Mouse (Mus musculus): ENCODE results near the gene Gm29427. TPM values are rescaled to one million over a fixed set of nuclear protein-coding genes. Genes with fewer than 3 reads are reported as not detected.
"Not testable (repeated sequence)": the region's sequence is repeated elsewhere in the genome, so short reads cannot be mapped to it uniquely, and the experiment has no call there.

Gene Gm29427
- polyA plus RNA-seq, 1 experiment from 2014 or later: not detected

- no peaks in the 10 kb centered on the region for H3K9me3 ChIP-seq (replicated peaks; ENCODE audit: control insufficient read depth, low read length, poor library complexity, severe bottlenecking)
- H3K4me2 ChIP-seq (ENCODE audit: low read length): no peak overlapping the region
- H3K9ac ChIP-seq (ENCODE audit: low read depth, low read length): no peak overlapping the region
- no peaks in the 10 kb centered on the region for H3K27me3 ChIP-seq (ENCODE audit: control insufficient read depth, insufficient read depth, low read depth, low read length)
- no peak for ATAC-seq
- no peaks in the 10 kb centered on the region for H3K4me1 ChIP-seq (ENCODE audit: control insufficient read depth, insufficient read depth, low read length)
- no peak overlapping the region for H3K27ac ChIP-seq (ENCODE audit: low read length)
- H3K36me3 ChIP-seq (ENCODE audit: control insufficient read depth, insufficient read depth, low read length): peaks cover 34% of the 10 kb centered on the region
- WGBS: 88% methylated on average over 10 of the region's 10 CpGs
- H3K4me3 ChIP-seq (ENCODE audit: low read depth, low read length): no peak overlapping the region
Measured at GRCm38 (mm10) chr1:130699937-130700633, 15.5 kb downstream of the Gm29427 start.

GRCm38 (mm10) chr1:130698601-130699000 is 17.0 kb downstream of the Gm29427 start:
- Histone ChIP-seq H3K4me2 (ENCODE audit: low read length) (no peak overlapping the region), H3K4me1 (ENCODE audit: control insufficient read depth, insufficient read depth, low read length) (no peaks in the 10 kb centered on the region), H3K36me3 (ENCODE audit: control insufficient read depth, insufficient read depth, low read length) (peaks cover 34% of the 10 kb centered on the region), H3K9me3 (replicated peaks; ENCODE audit: control insufficient read depth, low read length, poor library complexity, severe bottlenecking) (no peaks in the 10 kb centered on the region), H3K9ac (ENCODE audit: low read depth, low read length) (no peak overlapping the region), H3K27ac (ENCODE audit: low read length) (no peak overlapping the region), H3K27me3 (ENCODE audit: control insufficient read depth, insufficient read depth, low read depth, low read length) (no peaks in the 10 kb centered on the region), H3K4me3 (ENCODE audit: low read depth, low read length) (no peak overlapping the region)
- ATAC-seq: no peak
- WGBS: 95% methylated on average over 5 of the region's 5 CpGs

- 26% methylated on average over 1 of the region's 1 CpGs for WGBS
- H3K4me3 ChIP-seq (ENCODE audit: low read depth, low read length): no peak overlapping the region
- H3K4me1 ChIP-seq (ENCODE audit: control insufficient read depth, insufficient read depth, low read length): no peaks in the 10 kb centered on the region
- 0 out of 2 replicates have a peak, but pooled peaks cover 4% of the 10 kb centered on the region for H3K36me3 ChIP-seq (ENCODE audit: control insufficient read depth, insufficient read depth, low read length)
- H3K4me2 ChIP-seq (ENCODE audit: low read length): no peak overlapping the region
- no peaks in the 10 kb centered on the region for H3K9me3 ChIP-seq (replicated peaks; ENCODE audit: control insufficient read depth, low read length, poor library complexity, severe bottlenecking)
- no peak for ATAC-seq
- H3K27me3 ChIP-seq (ENCODE audit: control insufficient read depth, insufficient read depth, low read depth, low read length): no peaks in the 10 kb centered on the region
- no peak overlapping the region for H3K27ac ChIP-seq (ENCODE audit: low read length)
- H3K9ac ChIP-seq (ENCODE audit: low read depth, low read length): no peak overlapping the region
Measured at GRCm38 (mm10) chr1:130683905-130684304, 31.7 kb downstream of the Gm29427 start.

GRCm38 (mm10) chr1:130681656-130682413 is 33.8 kb downstream of the Gm29427 start:
- WGBS: 69% methylated on average over 6 of the region's 6 CpGs
- Histone ChIP-seq H3K27ac (ENCODE audit: low read length) (no peak overlapping the region), H3K4me3 (ENCODE audit: low read depth, low read length) (no peak overlapping the region), H3K9me3 (replicated peaks; ENCODE audit: control insufficient read depth, low read length, poor library complexity, severe bottlenecking) (no peaks in the 10 kb centered on the region), H3K9ac (ENCODE audit: low read depth, low read length) (no peak overlapping the region), H3K4me1 (ENCODE audit: control insufficient read depth, insufficient read depth, low read length) (no peaks in the 10 kb centered on the region), H3K4me2 (ENCODE audit: low read length) (no peak overlapping the region), H3K27me3 (ENCODE audit: control insufficient read depth, insufficient read depth, low read depth, low read length) (no peaks in the 10 kb centered on the region), H3K36me3 (ENCODE audit: control insufficient read depth, insufficient read depth, low read length) (no peaks in the 10 kb centered on the region)
- ATAC-seq: no peak

GRCm38 (mm10) chr1:130681075-130681474 is 34.5 kb downstream of the Gm29427 start:
- H3K9ac ChIP-seq (ENCODE audit: low read depth, low read length): no peak overlapping the region
- no peaks in the 10 kb centered on the region for H3K36me3 ChIP-seq (ENCODE audit: control insufficient read depth, insufficient read depth, low read length)
- H3K27ac ChIP-seq (ENCODE audit: low read length): no peak overlapping the region
- no peaks in the 10 kb centered on the region for H3K27me3 ChIP-seq (ENCODE audit: control insufficient read depth, insufficient read depth, low read depth, low read length)
- no peaks in the 10 kb centered on the region for H3K9me3 ChIP-seq (replicated peaks; ENCODE audit: control insufficient read depth, low read length, poor library complexity, severe bottlenecking)
- H3K4me2 ChIP-seq (ENCODE audit: low read length): no peak overlapping the region
- H3K4me3 ChIP-seq (ENCODE audit: low read depth, low read length): no peak overlapping the region
- 83% methylated on average over 2 of the region's 2 CpGs for WGBS
- no peaks in the 10 kb centered on the region for H3K4me1 ChIP-seq (ENCODE audit: control insufficient read depth, insufficient read depth, low read length)
- ATAC-seq: no peak

GRCm38 (mm10) chr1:130678551-130678950 is 37.0 kb downstream of the Gm29427 start:
- H3K27ac ChIP-seq (ENCODE audit: low read length): no peak overlapping the region
- no peaks in the 10 kb centered on the region for H3K9me3 ChIP-seq (replicated peaks; ENCODE audit: control insufficient read depth, low read length, poor library complexity, severe bottlenecking)
- no peak overlapping the region for H3K4me2 ChIP-seq (ENCODE audit: low read length)
- ATAC-seq: no peak
- H3K4me3 ChIP-seq (ENCODE audit: low read depth, low read length): no peak overlapping the region
- 91% methylated on average over 2 of the region's 2 CpGs for WGBS
- no peaks in the 10 kb centered on the region for H3K27me3 ChIP-seq (ENCODE audit: control insufficient read depth, insufficient read depth, low read depth, low read length)
- H3K36me3 ChIP-seq (ENCODE audit: control insufficient read depth, insufficient read depth, low read length): no peaks in the 10 kb centered on the region
- no peaks in the 10 kb centered on the region for H3K4me1 ChIP-seq (ENCODE audit: control insufficient read depth, insufficient read depth, low read length)
- no peak overlapping the region for H3K9ac ChIP-seq (ENCODE audit: low read depth, low read length)

- not testable (repeated sequence) for H3K9me3 ChIP-seq (replicated peaks; ENCODE audit: control insufficient read depth, low read length, poor library complexity, severe bottlenecking); H3K4me3 ChIP-seq (ENCODE audit: low read depth, low read length); H3K4me1 ChIP-seq (ENCODE audit: control insufficient read depth, insufficient read depth, low read length); H3K4me2 ChIP-seq (ENCODE audit: low read length); H3K9ac ChIP-seq (ENCODE audit: low read depth, low read length); H3K27me3 ChIP-seq (ENCODE audit: control insufficient read depth, insufficient read depth, low read depth, low read length); H3K36me3 ChIP-seq (ENCODE audit: control insufficient read depth, insufficient read depth, low read length); H3K27ac ChIP-seq (ENCODE audit: low read length); ATAC-seq
- 87% methylated on average over 5 of the region's 5 CpGs for WGBS
Measured at GRCm38 (mm10) chr1:130663576-130663975, 52.0 kb downstream of the Gm29427 start.

GRCm38 (mm10) chr1:130661454-130661853 is 54.1 kb downstream of the Gm29427 start, which contains the start of gene C4bp:
TSS of gene C4bp (minus strand) at chr1:130661632.
- Histone ChIP-seq H3K27me3 (ENCODE audit: control insufficient read depth, insufficient read depth, low read depth, low read length) (no peaks in the 10 kb centered on the region), H3K4me3 (ENCODE audit: low read depth, low read length) (no peak within 1 kb of the TSS), H3K36me3 (ENCODE audit: control insufficient read depth, insufficient read depth, low read length) (no peaks in the 10 kb centered on the region), H3K27ac (ENCODE audit: low read length) (no peak within 1 kb of the TSS), H3K9me3 (replicated peaks; ENCODE audit: control insufficient read depth, low read length, poor library complexity, severe bottlenecking) (no peaks in the 10 kb centered on the region), H3K9ac (ENCODE audit: low read depth, low read length) (no peak within 1 kb of the TSS), H3K4me2 (ENCODE audit: low read length) (no peak within 1 kb of the TSS), H3K4me1 (ENCODE audit: control insufficient read depth, insufficient read depth, low read length) (no peaks in the 10 kb centered on the region)
- ATAC-seq: no peak
- 91% methylated on average over 3 of the region's 3 CpGs for WGBS

GRCm38 (mm10) chr1:130659641-130660040 is 56.0 kb downstream of the Gm29427 start:
- not testable (repeated sequence) for ATAC-seq; H3K27me3 ChIP-seq (ENCODE audit: control insufficient read depth, insufficient read depth, low read depth, low read length); H3K9me3 ChIP-seq (replicated peaks; ENCODE audit: control insufficient read depth, low read length, poor library complexity, severe bottlenecking); H3K4me2 ChIP-seq (ENCODE audit: low read length); H3K36me3 ChIP-seq (ENCODE audit: control insufficient read depth, insufficient read depth, low read length); H3K9ac ChIP-seq (ENCODE audit: low read depth, low read length); H3K4me1 ChIP-seq (ENCODE audit: control insufficient read depth, insufficient read depth, low read length); H3K4me3 ChIP-seq (ENCODE audit: low read depth, low read length); H3K27ac ChIP-seq (ENCODE audit: low read length)
- WGBS: 50% methylated on average over 5 of the region's 5 CpGs
